In genomic region chr2:126424714-126425113, GRCm38 (mm10) we compare ENCODE assay signal across 16 mouse cellular contexts.
DNase-seq lines count a peak whose midpoint lies in the region; ATAC-seq lines count a peak whose summit lies in the region.
"Had no signal": no experiment of that assay in that cellular context is flagged by ENCODE, and none has a peak within 500 bp of the region (broad histone marks: within the 10 kb centered on the region; RNA-seq: fewer than 3 reads in every experiment).

No protein-coding gene starts in this region.

- no peaks in the 10 kb centered on the region for H3K9me3 ChIP-seq in forebrain, embryonic 14.5 days (replicated peaks; ENCODE audit: control insufficient read depth, low read length)
- H3K9me3 ChIP-seq in forebrain, embryonic 11.5 days (ENCODE audit: control insufficient read depth, low read length) = no peaks in the 10 kb centered on the region
- H3K9me3 ChIP-seq in midbrain, embryonic 14.5 days (ENCODE audit: control insufficient read depth, low read length) = no peaks in the 10 kb centered on the region
- no peaks in the 10 kb centered on the region for H3K9me3 ChIP-seq in midbrain, embryonic 16.5 days (replicated peaks; ENCODE audit: control insufficient read depth, low read length, poor library complexity, severe bottlenecking)
- H3K9me3 ChIP-seq: embryonic facial prominence, embryonic 13.5 days; limb, embryonic 15.5 days; midbrain, embryonic 15.5 days had no signal

- no peak overlapping the region for H3K27ac ChIP-seq in forebrain, embryonic 14.5 days (ENCODE audit: low read depth, low read length)
- H3K27ac ChIP-seq in forebrain, embryonic 11.5 days (ENCODE audit: low read depth, low read length) = no peak overlapping the region
- no peak overlapping the region for H3K27ac ChIP-seq in midbrain, embryonic 14.5 days (replicated peaks; ENCODE audit: low read depth, low read length)
- H3K27ac ChIP-seq in midbrain, embryonic 16.5 days (ENCODE audit: low read length) = no peak overlapping the region
- H3K27ac ChIP-seq: embryonic facial prominence, embryonic 13.5 days; hindbrain, embryonic 14.5 days; limb, embryonic 15.5 days; midbrain, embryonic 15.5 days; stomach, postnatal 0 days had no signal

- ATAC-seq in forebrain, embryonic 14.5 days = peak; percentile 73
- no peak for ATAC-seq in forebrain, embryonic 11.5 days (replicated peaks; ENCODE audit: low FRiP score)
- ATAC-seq in midbrain, embryonic 14.5 days (ENCODE audit: low FRiP score, low TSS enrichment) = no peak
- no peak for ATAC-seq in midbrain, embryonic 16.5 days
- ATAC-seq in monocyte, adult 5-6 weeks (replicated peaks; ENCODE audit: insufficient number of reproducible peaks, low FRiP score, low TSS enrichment, poor library complexity, severe bottlenecking) = no peak
- ATAC-seq: intestine, postnatal 0 days; midbrain, embryonic 15.5 days had no signal

- H3K27me3 ChIP-seq in forebrain, embryonic 14.5 days (replicated peaks; ENCODE audit: control insufficient read depth, insufficient read depth, low read length) = no peaks in the 10 kb centered on the region
- H3K27me3 ChIP-seq in forebrain, embryonic 11.5 days (ENCODE audit: control insufficient read depth, insufficient read depth, low read length) = no peaks in the 10 kb centered on the region
- H3K27me3 ChIP-seq in midbrain, embryonic 14.5 days (ENCODE audit: control insufficient read depth, insufficient read depth, low read length) = no peaks in the 10 kb centered on the region
- H3K27me3 ChIP-seq in midbrain, embryonic 16.5 days (ENCODE audit: control insufficient read depth, insufficient read depth, low read depth, low read length) = no peaks in the 10 kb centered on the region
- H3K27me3 ChIP-seq: embryonic facial prominence, embryonic 13.5 days; limb, embryonic 15.5 days; midbrain, embryonic 15.5 days had no signal

- peak; percentile 68 for DNase-seq in forebrain, embryonic 14.5 days (ENCODE audit: low spot score)
- no peak for DNase-seq in forebrain, embryonic 11.5 days (ENCODE audit: low spot score)
- DNase-seq in midbrain, embryonic 14.5 days = peak; percentile 13
- DNase-seq in cerebellum, postnatal 25 days = peak; percentile 20 to 49
- no peak for DNase-seq in kidney, adult 18-20 months
- DNase-seq: B cell, adult 2 months; liver, postnatal 0 days; lung, postnatal 14 days had no signal

- 37% methylated on average over 8 of the region's 8 CpGs for WGBS in forebrain, embryonic 14.5 days
- 71% methylated on average over 8 of the region's 8 CpGs for WGBS in forebrain, embryonic 11.5 days
- 76% methylated on average over 8 of the region's 8 CpGs for WGBS in midbrain, embryonic 14.5 days
- WGBS in midbrain, embryonic 16.5 days = 57% methylated on average over 8 of the region's 8 CpGs

- H3K4me2 ChIP-seq in forebrain, embryonic 14.5 days (ENCODE audit: low read length) = peak overlapping the region; percentile 2; the same call in 1 of the 2 replicates
- H3K4me2 ChIP-seq in forebrain, embryonic 11.5 days (ENCODE audit: low read depth, low read length, severe bottlenecking) = no peak overlapping the region
- no peak overlapping the region for H3K4me2 ChIP-seq in midbrain, embryonic 14.5 days (ENCODE audit: low read length)
- H3K4me2 ChIP-seq in midbrain, embryonic 16.5 days (ENCODE audit: low read length) = no peak overlapping the region
- H3K4me2 ChIP-seq: embryonic facial prominence, embryonic 13.5 days; hindbrain, embryonic 14.5 days; limb, embryonic 15.5 days; midbrain, embryonic 15.5 days had no signal

- H3K4me3 ChIP-seq in forebrain, embryonic 14.5 days (ENCODE audit: low read depth, low read length) = no peak overlapping the region
- H3K4me3 ChIP-seq in forebrain, embryonic 11.5 days (ENCODE audit: low read depth, low read length) = no peak overlapping the region
- H3K4me3 ChIP-seq in midbrain, embryonic 14.5 days (replicated peaks; ENCODE audit: low read depth, low read length) = no peak overlapping the region
- H3K4me3 ChIP-seq in midbrain, embryonic 16.5 days (ENCODE audit: low read depth, low read length) = no peak overlapping the region
- H3K4me3 ChIP-seq: embryonic facial prominence, embryonic 13.5 days; limb, embryonic 15.5 days; midbrain, embryonic 15.5 days had no signal

- peaks cover 4% of the 10 kb centered on the region; the same call in 1 of the 2 replicates for H3K4me1 ChIP-seq in forebrain, embryonic 14.5 days (ENCODE audit: control insufficient read depth, insufficient read depth, low read length)
- H3K4me1 ChIP-seq in forebrain, embryonic 11.5 days (replicated peaks; ENCODE audit: control insufficient read depth, insufficient read depth, low read length) = no peaks in the 10 kb centered on the region
- H3K4me1 ChIP-seq in midbrain, embryonic 14.5 days (ENCODE audit: control insufficient read depth, insufficient read depth, low read length) = no peaks in the 10 kb centered on the region
- H3K4me1 ChIP-seq in midbrain, embryonic 16.5 days (ENCODE audit: control insufficient read depth, insufficient read depth, low read length) = no peaks in the 10 kb centered on the region
- H3K4me1 ChIP-seq: embryonic facial prominence, embryonic 13.5 days; limb, embryonic 15.5 days; midbrain, embryonic 15.5 days had no signal

- no peak overlapping the region for H3K9ac ChIP-seq in forebrain, embryonic 14.5 days (ENCODE audit: low read length)
- no peak overlapping the region for H3K9ac ChIP-seq in forebrain, embryonic 11.5 days (ENCODE audit: low read length)
- H3K9ac ChIP-seq in midbrain, embryonic 14.5 days (replicated peaks; ENCODE audit: low read length) = no peak overlapping the region
- no peak overlapping the region for H3K9ac ChIP-seq in midbrain, embryonic 16.5 days (ENCODE audit: low read depth, low read length)
- H3K9ac ChIP-seq: embryonic facial prominence, embryonic 13.5 days; hindbrain, embryonic 14.5 days; limb, embryonic 15.5 days; liver, postnatal 0 days; midbrain, embryonic 15.5 days had no signal

- no peaks in the 10 kb centered on the region for H3K36me3 ChIP-seq in forebrain, embryonic 14.5 days (ENCODE audit: control insufficient read depth, insufficient read depth, low read length)
- H3K36me3 ChIP-seq in forebrain, embryonic 11.5 days (ENCODE audit: control insufficient read depth, insufficient read depth, low read length) = no peaks in the 10 kb centered on the region
- H3K36me3 ChIP-seq in midbrain, embryonic 14.5 days (ENCODE audit: control insufficient read depth, insufficient read depth, low read length) = no peaks in the 10 kb centered on the region
- H3K36me3 ChIP-seq in midbrain, embryonic 16.5 days (ENCODE audit: control insufficient read depth, insufficient read depth, low read length) = no peaks in the 10 kb centered on the region
- H3K36me3 ChIP-seq: embryonic facial prominence, embryonic 13.5 days; limb, embryonic 15.5 days; midbrain, embryonic 15.5 days had no signal

Comparison
In these comparisons a context has a peak if more than half of its experiments do, and no peak if none do; other contexts are left out.
1. DNase-seq: peak in forebrain, embryonic 14.5 days (single experiment), midbrain, embryonic 14.5 days (single experiment) and cerebellum, postnatal 25 days (2 of 2); none in forebrain, embryonic 11.5 days (single experiment) and kidney, adult 18-20 months (single experiment).